ENCODE assay signal across 8 mouse cellular contexts in genomic region chr9:66123648-66124047, GRCm38 (mm10). TPM values are rescaled to one million over a fixed set of nuclear protein-coding genes. Genes with fewer than 3 reads are reported as not detected.
DNase-seq lines count a peak whose midpoint lies in the region; ATAC-seq and TF ChIP-seq lines count a peak whose summit lies in the region.

No protein-coding gene starts in this region.

- no peak for ATAC-seq in heart, embryonic 15.5 days (replicated peaks; ENCODE audit: insufficient number of reproducible peaks, insufficient read depth, low FRiP score, low read depth)
- no peak for ATAC-seq in forebrain, embryonic 14.5 days
- no peak for ATAC-seq in liver, embryonic 15.5 days (ENCODE audit: insufficient read depth)
- ATAC-seq in cerebellum, adult (ENCODE audit: insufficient number of reproducible peaks, low FRiP score, low TSS enrichment) = no peak

- WGBS in heart, embryonic 15.5 days = 10% methylated on average over 5 of the region's 5 CpGs
- WGBS in forebrain, embryonic 14.5 days = 14% methylated on average over 5 of the region's 5 CpGs
- 5% methylated on average over 5 of the region's 5 CpGs for WGBS in liver, embryonic 15.5 days (ENCODE audit: insufficient replicate concordance)

- peak overlapping the region; percentile 80 for H3K9ac ChIP-seq in heart, embryonic 15.5 days
- H3K9ac ChIP-seq in ES-Bruce4 (ENCODE audit: low read depth, poor library complexity, severe bottlenecking) = peak overlapping the region; percentile 33; the same call in 1 of the 2 replicates
- H3K9ac ChIP-seq in forebrain, embryonic 14.5 days (ENCODE audit: low read length) = peak overlapping the region; percentile 88
- H3K9ac ChIP-seq in liver, embryonic 15.5 days = peak overlapping the region; percentile 88

- DNase-seq in heart, postnatal 4 days = no peak
- no peak for DNase-seq in forebrain, embryonic 14.5 days (ENCODE audit: low spot score)
- no peak for DNase-seq in adrenal gland, postnatal 36 days
- no peak for DNase-seq in spleen, postnatal 4 days (ENCODE audit: low spot score in 2 of 2)

- no peak for TF ChIP-seq EP300 in ES-Bruce4 (IDR thresholded peaks at IDR 0.05; ENCODE audit: insufficient read depth, low read depth, low read length)

- no peaks in the 10 kb centered on the region for H3K9me3 ChIP-seq in heart, embryonic 15.5 days (replicated peaks)
- H3K9me3 ChIP-seq in ES-Bruce4 (replicated peaks; ENCODE audit: control insufficient read depth, insufficient read depth, low read length, poor library complexity, severe bottlenecking) = no peaks in the 10 kb centered on the region
- no peaks in the 10 kb centered on the region for H3K9me3 ChIP-seq in forebrain, embryonic 14.5 days (replicated peaks; ENCODE audit: control insufficient read depth, low read length)
- H3K9me3 ChIP-seq in liver, embryonic 15.5 days (replicated peaks) = no peaks in the 10 kb centered on the region

- no peaks in the 10 kb centered on the region for H3K27me3 ChIP-seq in heart, embryonic 15.5 days
- H3K27me3 ChIP-seq in ES-Bruce4 (ENCODE audit: control insufficient read depth, insufficient read depth, low read length, poor library complexity, severe bottlenecking) = no peaks in the 10 kb centered on the region
- no peaks in the 10 kb centered on the region for H3K27me3 ChIP-seq in forebrain, embryonic 14.5 days (replicated peaks; ENCODE audit: control insufficient read depth, insufficient read depth, low read length)
- no peaks in the 10 kb centered on the region for H3K27me3 ChIP-seq in liver, embryonic 15.5 days

- no peak for TF ChIP-seq CTCF in ES-Bruce4 (IDR thresholded peaks at IDR 0.05; ENCODE audit: low read depth, low read length)

- H3K4me2 ChIP-seq in heart, embryonic 15.5 days = peak overlapping the region; percentile 73
- peak overlapping the region; percentile 67 for H3K4me2 ChIP-seq in forebrain, embryonic 14.5 days (ENCODE audit: low read length)
- H3K4me2 ChIP-seq in liver, embryonic 15.5 days = peak overlapping the region; percentile 90

- H3K36me3 ChIP-seq in heart, embryonic 15.5 days = no peaks in the 10 kb centered on the region
- H3K36me3 ChIP-seq in ES-Bruce4 (ENCODE audit: control insufficient read depth, insufficient read depth, low read length, poor library complexity, severe bottlenecking) = no peaks in the 10 kb centered on the region
- no peaks in the 10 kb centered on the region for H3K36me3 ChIP-seq in forebrain, embryonic 14.5 days (ENCODE audit: control insufficient read depth, insufficient read depth, low read length)
- H3K36me3 ChIP-seq in liver, embryonic 15.5 days (replicated peaks) = 0 out of 2 replicates have a peak, but pooled peaks cover 4% of the 10 kb centered on the region

- H3K27ac ChIP-seq in heart, embryonic 15.5 days = peak overlapping the region; percentile 89; the same call in 1 of the 2 replicates
- no peak overlapping the region for H3K27ac ChIP-seq in ES-Bruce4 (ENCODE audit: insufficient read depth, low read length)
- no peak overlapping the region for H3K27ac ChIP-seq in forebrain, embryonic 14.5 days (ENCODE audit: low read depth, low read length)
- H3K27ac ChIP-seq in liver, embryonic 15.5 days (replicated peaks) = peak overlapping the region; percentile 97

- peaks cover 33% of the 10 kb centered on the region for H3K4me1 ChIP-seq in heart, embryonic 15.5 days (replicated peaks)
- peaks cover 1% of the 10 kb centered on the region for H3K4me1 ChIP-seq in ES-Bruce4 (ENCODE audit: control insufficient read depth, insufficient read depth, low read length)
- peaks cover 22% of the 10 kb centered on the region for H3K4me1 ChIP-seq in forebrain, embryonic 14.5 days (ENCODE audit: control insufficient read depth, insufficient read depth, low read length)
- peaks cover 74% of the 10 kb centered on the region for H3K4me1 ChIP-seq in liver, embryonic 15.5 days (replicated peaks)

- no peak for TF ChIP-seq POLR2A in ES-Bruce4 (IDR thresholded peaks at IDR 0.05; ENCODE audit: insufficient read depth, low read length)

- H3K4me3 ChIP-seq in heart, embryonic 15.5 days = peak overlapping the region; percentile 82
- no peak overlapping the region; the same call in 1 of the 2 replicates for H3K4me3 ChIP-seq in ES-Bruce4 (ENCODE audit: low read depth, low read length)
- peak overlapping the region; percentile 77 for H3K4me3 ChIP-seq in forebrain, embryonic 14.5 days (ENCODE audit: low read depth, low read length)
- H3K4me3 ChIP-seq in liver, embryonic 15.5 days (replicated peaks) = peak overlapping the region; percentile 84

RNA-seq across cellular contexts. Expression of gene Snx1, which starts 2.7 kb away (rescaled TPM):
- 57.8 and 69.0 TPM in 2 replicates for polyA plus RNA-seq in heart, embryonic 15.5 days (2015; fragmentation: Nextera tagmentation; extraction: Ambion mirVana)
- total RNA-seq in heart, postnatal 4 days (2021) = 10 to 100 TPM; 39.3 to 40.4 TPM
- 34.7 and 34.8 TPM in 2 replicates for polyA plus RNA-seq in ES-Bruce4 (2011; ENCODE audit: insufficient read depth, insufficient read length, low read depth, missing spikeins)
- 111 and 120 TPM in 2 replicates for polyA plus RNA-seq in forebrain, embryonic 14.5 days (2014; fragmentation: Nextera tagmentation; extraction: Ambion mirVana)
- 62.7 and 64.8 TPM in 2 replicates for polyA plus RNA-seq in liver, embryonic 15.5 days (2015; fragmentation: Nextera tagmentation; extraction: Ambion mirVana)
- total RNA-seq in adrenal gland, postnatal 36 days (2021) = 100 to 1,000 TPM; 118 to 119 TPM

RNA-seq across cellular contexts. Expression of gene Ciao2a, which starts 2.8 kb away (rescaled TPM):
- 136 and 158 TPM in 2 replicates for polyA plus RNA-seq in heart, embryonic 15.5 days (2015; fragmentation: Nextera tagmentation; extraction: Ambion mirVana)
- total RNA-seq in heart, postnatal 4 days (2021) = 10 to 100 TPM; 99.1 to 99.6 TPM
- 30.0 and 37.4 TPM in 2 replicates for polyA plus RNA-seq in ES-Bruce4 (2011; ENCODE audit: insufficient read depth, insufficient read length, low read depth, missing spikeins)
- 79.8 and 81.2 TPM in 2 replicates for polyA plus RNA-seq in forebrain, embryonic 14.5 days (2014; fragmentation: Nextera tagmentation; extraction: Ambion mirVana)
- 117 and 132 TPM in 2 replicates for polyA plus RNA-seq in liver, embryonic 15.5 days (2015; fragmentation: Nextera tagmentation; extraction: Ambion mirVana)
- 10 to 100 TPM; 69.2 to 89.1 TPM for total RNA-seq in adrenal gland, postnatal 36 days (2021)

RNA-seq across cellular contexts. Expression of gene Dapk2, which starts 34.4 kb away (rescaled TPM):
- 5.7 and 6.6 TPM in 2 replicates for polyA plus RNA-seq in heart, embryonic 15.5 days (2015; fragmentation: Nextera tagmentation; extraction: Ambion mirVana)
- total RNA-seq in heart, postnatal 4 days (2021) = 1 to 10 TPM; 3.1 to 3.8 TPM
- 0.45 and 0.59 TPM in 2 replicates for polyA plus RNA-seq in ES-Bruce4 (2011; ENCODE audit: insufficient read depth, insufficient read length, low read depth, missing spikeins)
- 2.2 and 2.3 TPM in 2 replicates for polyA plus RNA-seq in forebrain, embryonic 14.5 days (2014; fragmentation: Nextera tagmentation; extraction: Ambion mirVana)
- 31.9 and 33.9 TPM in 2 replicates for polyA plus RNA-seq in liver, embryonic 15.5 days (2015; fragmentation: Nextera tagmentation; extraction: Ambion mirVana)
- total RNA-seq in adrenal gland, postnatal 36 days (2021) = 1 to 10 TPM; 7.5 to 9.3 TPM

RNA-seq across cellular contexts. Expression of gene Snx22, which starts 54.1 kb away (rescaled TPM):
- polyA plus RNA-seq in heart, embryonic 15.5 days (2015; fragmentation: Nextera tagmentation; extraction: Ambion mirVana) = 0.98 and 1.3 TPM in 2 replicates
- total RNA-seq in heart, postnatal 4 days (2021) = 1 to 10 TPM; 1.1 to 1.2 TPM
- polyA plus RNA-seq in ES-Bruce4 (2011; ENCODE audit: insufficient read depth, insufficient read length, low read depth, missing spikeins) = 0.38 and 0.39 TPM in 2 replicates
- polyA plus RNA-seq in forebrain, embryonic 14.5 days (2014; fragmentation: Nextera tagmentation; extraction: Ambion mirVana) = 3.6 and 4.8 TPM in 2 replicates
- polyA plus RNA-seq in liver, embryonic 15.5 days (2015; fragmentation: Nextera tagmentation; extraction: Ambion mirVana) = 34.9 and 36.4 TPM in 2 replicates
- under 1 TPM; 0.26 to 0.30 TPM for total RNA-seq in adrenal gland, postnatal 36 days (2021)

Comparison
In these comparisons a context has a peak if more than half of its experiments do, and no peak if none do; other contexts are left out.
1. H3K27ac ChIP-seq: peak in heart, embryonic 15.5 days (single experiment) and liver, embryonic 15.5 days (single experiment); none in ES-Bruce4 (single experiment) and forebrain, embryonic 14.5 days (single experiment).
2. H3K9ac ChIP-seq: peak in every context shown above with its lines; median percentile 88 in forebrain, embryonic 14.5 days; 88 in liver, embryonic 15.5 days; 80 in heart, embryonic 15.5 days; 33 in ES-Bruce4.
3. Peak in every context shown above with its lines, with median percentiles within 50 percentile points of each other: H3K4me2 ChIP-seq.